Mouse (Mus musculus): ENCODE results near the gene Ankrd17. TPM values are rescaled to one million over a fixed set of nuclear protein-coding genes. Genes with fewer than 3 reads are reported as not detected.

The Ankrd17 gene
- polyA plus RNA-seq (2016; fragmentation: Nextera tagmentation; extraction: Ambion mirVana), result 24.5 and 25.4 TPM in 2 replicates

DNA sequence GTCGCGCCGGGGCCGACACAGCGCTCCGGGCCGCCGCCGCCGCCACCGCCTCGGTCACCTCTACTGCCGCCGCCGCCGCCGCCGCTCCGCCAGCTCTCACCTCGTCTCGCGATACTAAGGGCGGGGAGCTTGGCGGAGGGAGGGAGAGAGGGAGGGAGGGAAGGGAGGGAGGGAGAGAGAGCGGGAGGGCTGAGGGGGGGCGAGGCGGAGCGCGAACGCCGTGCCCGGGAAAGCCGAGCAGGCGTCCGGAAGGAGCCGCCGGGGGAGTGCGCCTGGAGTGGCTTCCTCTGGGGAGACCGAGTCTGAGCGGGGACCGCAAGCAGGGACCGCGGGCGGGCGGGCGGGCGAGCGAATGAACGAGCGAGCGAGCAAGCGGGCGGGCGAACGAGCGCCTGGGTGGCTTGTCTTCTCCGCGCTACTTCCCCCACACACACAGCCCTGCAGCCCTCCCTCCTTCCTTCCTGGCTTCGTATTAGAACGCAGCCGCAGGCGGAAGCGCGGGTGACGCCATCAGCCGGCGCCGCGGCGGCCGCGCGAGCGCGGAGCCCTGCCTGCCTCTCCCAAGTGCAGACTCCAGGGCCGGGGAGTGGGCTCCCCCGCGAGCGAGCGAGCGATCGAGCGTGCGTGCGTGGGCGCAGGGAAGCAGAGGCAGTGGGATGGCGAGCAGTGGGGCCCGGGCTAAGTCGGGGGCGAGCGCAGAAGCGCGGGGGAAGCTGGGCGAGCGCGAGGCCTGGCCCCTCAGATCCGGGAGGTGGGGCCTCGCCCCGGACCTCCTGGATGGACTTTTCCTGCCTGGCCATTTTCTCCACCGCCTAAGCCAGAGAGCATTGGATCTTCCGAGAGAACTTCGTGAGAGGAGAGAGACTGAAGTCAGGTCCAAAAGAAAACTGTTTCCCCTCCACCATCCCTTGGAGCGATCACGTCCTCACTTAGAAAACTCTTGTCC lies at the start of gene Ankrd17:
Ankrd17 (minus strand) TSS at position 457 of the 946 bp plus-strand sequence.
- H3K36me3 ChIP-seq, result peaks cover 14% of the 10 kb centered on the region; the same call in 1 of the 2 replicates
- H3K27me3 ChIP-seq (ENCODE audit: low read depth, poor library complexity, severe bottlenecking), result no peaks in the 10 kb centered on the region
- H3K9me3 ChIP-seq (replicated peaks), result no peaks in the 10 kb centered on the region
- peaks cover 12% of the 10 kb centered on the region for H3K4me1 ChIP-seq
- peak within 1 kb of the TSS; percentile 82 for H3K4me3 ChIP-seq
- H3K27ac ChIP-seq, result peak within 1 kb of the TSS; percentile 98
- DNase-seq (ENCODE audit: low spot score), result peak; percentile 94
- WGBS, result 0% methylated on average over 75 of the region's 104 CpGs

- Histone ChIP-seq H3K4me3 (no peak overlapping the region), H3K27ac (no peak overlapping the region), H3K27me3 (ENCODE audit: low read depth, poor library complexity, severe bottlenecking) (no peaks in the 10 kb centered on the region), H3K36me3 (no peaks in the 10 kb centered on the region), H3K4me1 (no peaks in the 10 kb centered on the region), H3K9me3 (replicated peaks) (no peaks in the 10 kb centered on the region)
- 73% methylated on average over 6 of the region's 6 CpGs for WGBS
- DNase-seq (ENCODE audit: low spot score), result no peak
Measured at GRCm38 (mm10) chr5:90414925-90415295, 48.5 kb upstream of the Ankrd17 start.

- H3K4me1 ChIP-seq, result no peaks in the 10 kb centered on the region
- WGBS, result 89% methylated on average over 8 of the region's 8 CpGs
- no peaks in the 10 kb centered on the region for H3K9me3 ChIP-seq (replicated peaks)
- no peak overlapping the region for H3K27ac ChIP-seq
- DNase-seq (ENCODE audit: low spot score), result no peak
- no peaks in the 10 kb centered on the region for H3K27me3 ChIP-seq (ENCODE audit: low read depth, poor library complexity, severe bottlenecking)
- no peaks in the 10 kb centered on the region for H3K36me3 ChIP-seq
- H3K4me3 ChIP-seq, result no peak overlapping the region
Measured at GRCm38 (mm10) chr5:90414142-90414924, 48.0 kb upstream of the Ankrd17 start.

DNA sequence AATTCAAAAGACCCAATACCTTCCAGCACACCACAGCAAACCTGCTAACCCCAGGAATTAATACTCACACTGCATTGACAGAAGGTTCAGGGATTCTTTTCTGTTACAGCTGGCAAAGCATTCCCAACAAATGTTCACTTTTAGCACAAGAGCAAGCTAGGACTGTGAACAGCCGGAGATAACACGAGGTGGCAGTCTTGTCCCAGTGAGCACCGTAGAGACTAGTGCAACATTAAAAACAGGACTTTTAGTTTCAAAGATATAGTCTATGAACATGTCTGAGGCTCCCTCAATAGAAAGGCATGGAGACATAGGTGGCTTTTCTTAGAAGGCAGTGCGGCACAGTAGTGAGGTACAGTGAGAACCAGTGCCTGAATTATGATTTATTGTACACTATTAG lies 38.8 kb upstream of the Ankrd17 start:
- WGBS, result 97% methylated on average over 4 of the region's 4 CpGs
- Histone ChIP-seq H3K27me3 (ENCODE audit: low read depth, poor library complexity, severe bottlenecking) (no peaks in the 10 kb centered on the region), H3K4me3 (no peak overlapping the region), H3K27ac (no peak overlapping the region), H3K36me3 (no peaks in the 10 kb centered on the region), H3K9me3 (replicated peaks) (no peaks in the 10 kb centered on the region), H3K4me1 (no peaks in the 10 kb centered on the region)
- DNase-seq (ENCODE audit: low spot score), result no peak

DNA sequence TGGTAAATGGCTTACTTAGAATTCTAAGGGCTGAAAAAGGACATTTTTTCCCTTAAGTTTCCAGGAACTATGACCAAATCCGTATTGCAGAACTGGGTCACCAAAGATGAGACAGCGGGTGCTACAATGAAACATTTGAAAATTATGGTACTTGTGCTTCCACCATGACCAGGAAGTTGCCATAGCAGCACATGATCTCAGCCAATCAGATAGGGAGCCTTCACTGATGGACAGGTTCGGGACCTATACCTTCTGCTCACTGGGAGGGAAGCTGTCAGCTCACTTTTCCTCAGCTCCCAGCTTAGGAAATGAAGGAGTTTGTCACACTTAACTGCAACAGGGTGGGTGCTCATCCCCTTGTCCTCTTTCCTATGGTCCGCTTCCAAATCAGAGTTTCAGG lies 30.4 kb upstream of the Ankrd17 start:
- Histone ChIP-seq H3K4me3 (no peak overlapping the region), H3K27ac (no peak overlapping the region), H3K36me3 (no peaks in the 10 kb centered on the region), H3K27me3 (ENCODE audit: low read depth, poor library complexity, severe bottlenecking) (no peaks in the 10 kb centered on the region), H3K4me1 (no peaks in the 10 kb centered on the region), H3K9me3 (replicated peaks) (no peaks in the 10 kb centered on the region)
- DNase-seq (ENCODE audit: low spot score), result no peak
- WGBS, result 90% methylated on average over 4 of the region's 4 CpGs

GRCm38 (mm10) chr5:90394322-90394721 lies 27.9 kb upstream of the Ankrd17 start:
- no peak overlapping the region for H3K27ac ChIP-seq

DNA sequence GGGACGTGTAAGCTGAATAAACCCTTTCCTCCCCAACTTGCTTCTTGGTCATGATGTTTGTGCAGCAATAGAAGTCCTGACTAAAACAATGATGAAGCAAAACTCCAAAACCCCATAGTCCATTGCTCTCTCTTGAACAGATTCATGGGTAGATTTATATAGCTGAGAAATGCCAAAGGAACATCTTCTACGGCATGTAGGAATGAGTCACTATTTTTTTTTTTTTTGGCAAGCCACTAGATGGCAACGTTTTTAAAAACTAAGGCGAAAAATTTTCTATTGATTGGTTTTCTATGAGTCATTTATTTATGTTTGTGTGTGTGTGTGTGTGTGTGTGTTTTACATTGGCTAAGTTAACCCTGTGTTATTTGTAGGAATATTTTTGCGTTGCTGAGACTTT lies 27.4 kb upstream of the Ankrd17 start:
- Histone ChIP-seq H3K27me3 (ENCODE audit: low read depth, poor library complexity, severe bottlenecking) (no peaks in the 10 kb centered on the region), H3K9me3 (replicated peaks) (no peaks in the 10 kb centered on the region), H3K36me3 (no peaks in the 10 kb centered on the region), H3K4me1 (no peaks in the 10 kb centered on the region), H3K27ac (no peak overlapping the region), H3K4me3 (no peak overlapping the region)
- no peak for DNase-seq (ENCODE audit: low spot score)
- 69% methylated on average over 5 of the region's 5 CpGs for WGBS

More at GRCm38 (mm10) chr5:90394322-90394721, 27.9 kb upstream of the Ankrd17 start:
- Histone ChIP-seq H3K4me3 (no peak overlapping the region), H3K36me3 (no peaks in the 10 kb centered on the region), H3K9me3 (replicated peaks) (no peaks in the 10 kb centered on the region), H3K4me1 (no peaks in the 10 kb centered on the region), H3K27me3 (ENCODE audit: low read depth, poor library complexity, severe bottlenecking) (no peaks in the 10 kb centered on the region)
- DNase-seq (ENCODE audit: low spot score), result no peak
- WGBS, result 79% methylated on average over 4 of the region's 4 CpGs

DNA sequence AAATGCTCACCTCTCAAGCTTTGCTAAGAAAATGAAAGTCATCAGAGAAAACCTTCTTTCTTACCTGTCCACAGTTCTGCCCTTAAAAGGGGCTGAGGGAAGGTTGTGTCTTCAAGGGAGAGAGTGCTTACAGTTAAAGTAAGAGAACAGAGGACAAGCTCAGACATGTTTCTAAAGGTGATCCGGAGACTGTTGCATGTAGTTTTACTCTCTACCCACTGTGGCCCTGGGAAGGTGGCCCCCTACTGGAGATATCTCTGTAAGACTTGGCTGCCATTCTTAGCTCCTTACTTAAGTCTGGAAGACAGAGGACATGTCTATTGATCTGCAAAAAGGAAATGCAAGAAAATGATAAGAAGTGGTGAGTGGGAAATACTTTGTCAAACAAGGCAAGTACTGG lies 16.7 kb upstream of the Ankrd17 start:
- H3K27ac ChIP-seq, result no peak overlapping the region
- WGBS, result 52% methylated on average over 1 of the region's 1 CpGs
- H3K4me3 ChIP-seq, result no peak overlapping the region
- H3K27me3 ChIP-seq (ENCODE audit: low read depth, poor library complexity, severe bottlenecking), result no peaks in the 10 kb centered on the region
- no peaks in the 10 kb centered on the region for H3K9me3 ChIP-seq (replicated peaks)
- no peaks in the 10 kb centered on the region for H3K4me1 ChIP-seq
- no peaks in the 10 kb centered on the region for H3K36me3 ChIP-seq
- DNase-seq (ENCODE audit: low spot score), result no peak

DNA sequence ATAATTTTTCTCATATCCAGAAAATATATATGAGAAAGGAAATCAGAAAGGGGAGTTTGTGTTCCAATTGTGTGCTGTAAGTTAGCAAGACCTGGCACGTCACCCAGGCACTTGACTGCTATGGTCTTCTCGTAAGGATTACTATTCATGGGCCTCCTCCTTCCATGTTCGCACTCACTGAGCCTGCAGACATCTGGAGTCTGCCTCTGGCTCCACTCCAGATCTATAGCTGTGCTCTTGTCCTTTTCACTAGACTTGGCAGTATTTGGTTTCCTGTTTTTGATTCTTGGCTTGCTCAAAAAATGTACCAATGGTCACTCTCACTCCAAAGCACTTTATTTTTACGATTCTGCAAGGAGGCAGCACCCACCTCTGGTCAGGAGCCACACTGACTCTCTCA lies 15.1 kb upstream of the Ankrd17 start:
- DNase-seq (ENCODE audit: low spot score), result no peak
- Histone ChIP-seq H3K36me3 (no peaks in the 10 kb centered on the region), H3K27ac (no peak overlapping the region), H3K4me1 (no peaks in the 10 kb centered on the region), H3K27me3 (ENCODE audit: low read depth, poor library complexity, severe bottlenecking) (no peaks in the 10 kb centered on the region), H3K4me3 (no peak overlapping the region), H3K9me3 (replicated peaks) (no peaks in the 10 kb centered on the region)
- WGBS, result 85% methylated on average over 4 of the region's 4 CpGs

DNA sequence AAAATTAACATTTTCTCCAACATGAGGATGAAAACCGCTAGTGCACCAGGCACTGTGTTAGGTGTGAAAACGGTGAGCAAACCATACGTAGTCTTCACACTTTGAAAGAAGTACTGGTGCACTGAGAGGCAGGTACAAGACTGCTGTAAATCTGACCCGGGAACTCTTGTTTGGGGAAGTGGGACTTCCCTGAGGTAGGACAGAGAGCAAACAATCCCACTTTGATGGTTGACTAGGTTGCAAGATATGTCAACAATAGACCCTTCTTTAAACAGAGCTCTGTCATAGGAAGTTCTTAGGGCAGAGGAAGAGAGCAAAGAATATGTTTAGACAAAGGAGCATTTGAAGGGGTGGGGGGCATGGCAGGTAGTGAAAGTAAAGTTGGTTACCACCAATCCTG lies 7.3 kb upstream of the Ankrd17 start:
- WGBS, result 92% methylated on average over 4 of the region's 4 CpGs
- Histone ChIP-seq H3K9me3 (replicated peaks) (no peaks in the 10 kb centered on the region), H3K4me3 (no peak overlapping the region), H3K4me1 (no peaks in the 10 kb centered on the region), H3K36me3 (no peaks in the 10 kb centered on the region), H3K27ac (no peak overlapping the region), H3K27me3 (ENCODE audit: low read depth, poor library complexity, severe bottlenecking) (no peaks in the 10 kb centered on the region)
- DNase-seq (ENCODE audit: low spot score), result no peak

DNA sequence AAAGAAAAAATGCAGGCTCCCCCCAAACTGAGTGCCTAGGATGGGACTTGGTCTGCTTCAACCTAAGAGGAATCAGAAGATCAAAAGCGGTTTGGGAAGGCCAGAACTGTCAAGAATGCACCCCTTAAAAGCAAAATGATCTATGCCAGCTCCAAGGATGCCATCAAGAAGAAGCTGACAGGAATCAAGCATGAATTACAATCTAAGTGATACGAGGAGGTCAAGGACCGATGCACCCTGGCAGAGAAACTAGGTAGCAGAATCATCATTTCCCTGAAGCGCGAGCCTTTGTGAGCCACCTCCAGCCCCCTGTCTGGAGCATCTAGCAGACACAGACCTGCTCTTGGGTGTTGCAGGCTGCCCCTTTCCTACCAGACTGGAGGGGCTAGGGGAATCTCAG lies 4.0 kb upstream of the Ankrd17 start:
- no peaks in the 10 kb centered on the region for H3K36me3 ChIP-seq
- 87% methylated on average over 5 of the region's 5 CpGs for WGBS
- H3K4me3 ChIP-seq, result no peak overlapping the region
- no peak overlapping the region for H3K27ac ChIP-seq
- DNase-seq (ENCODE audit: low spot score), result no peak
- no peaks in the 10 kb centered on the region for H3K27me3 ChIP-seq (ENCODE audit: low read depth, poor library complexity, severe bottlenecking)
- H3K4me1 ChIP-seq, result peaks cover 4% of the 10 kb centered on the region
- H3K9me3 ChIP-seq (replicated peaks), result no peaks in the 10 kb centered on the region

- Histone ChIP-seq H3K27ac (peak within 1 kb of the TSS; percentile 98), H3K4me3 (peak within 1 kb of the TSS; percentile 82), H3K9me3 (replicated peaks) (no peaks in the 10 kb centered on the region), H3K36me3 (peaks cover 10% of the 10 kb centered on the region; the same call in 1 of the 2 replicates), H3K4me1 (peaks cover 12% of the 10 kb centered on the region), H3K27me3 (ENCODE audit: low read depth, poor library complexity, severe bottlenecking) (no peaks in the 10 kb centered on the region)
- DNase-seq (ENCODE audit: low spot score), result no peak
- WGBS, result 5% methylated on average over 7 of the region's 7 CpGs
Measured at GRCm38 (mm10) chr5:90367067-90367303, 608 bp upstream of the Ankrd17 start, which contains the start of gene Gm9958. Gene Gm9958 (plus strand): TSS chr5:90367204.
